Mouse (Mus musculus): ENCODE data around the gene Crb1.
"Not testable (repeated sequence)": the region's sequence is repeated elsewhere in the genome, so short reads cannot be mapped to it uniquely, and the experiment has no call there.

Gene Crb1

DNA sequence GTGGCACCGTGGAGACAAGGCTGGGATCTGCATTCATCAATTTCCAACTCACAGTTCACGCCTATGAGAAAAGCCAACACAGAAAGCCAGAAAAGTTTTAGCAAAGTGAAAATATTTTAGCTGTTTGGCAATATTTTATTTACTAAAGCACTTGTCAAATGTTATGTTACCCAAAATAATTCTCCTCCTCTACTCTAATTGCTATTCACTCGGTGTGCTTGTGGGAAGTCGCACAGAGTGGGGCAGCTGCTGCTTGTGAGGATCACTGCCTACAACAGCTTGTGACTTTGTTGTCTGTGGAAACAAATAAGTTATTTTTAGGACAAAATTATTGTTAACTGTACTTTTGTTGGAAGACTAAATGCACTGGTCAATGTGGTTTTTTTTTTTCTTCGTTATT lies 48.6 kb downstream of the Crb1 start:
- DNase-seq: no peak

DNA sequence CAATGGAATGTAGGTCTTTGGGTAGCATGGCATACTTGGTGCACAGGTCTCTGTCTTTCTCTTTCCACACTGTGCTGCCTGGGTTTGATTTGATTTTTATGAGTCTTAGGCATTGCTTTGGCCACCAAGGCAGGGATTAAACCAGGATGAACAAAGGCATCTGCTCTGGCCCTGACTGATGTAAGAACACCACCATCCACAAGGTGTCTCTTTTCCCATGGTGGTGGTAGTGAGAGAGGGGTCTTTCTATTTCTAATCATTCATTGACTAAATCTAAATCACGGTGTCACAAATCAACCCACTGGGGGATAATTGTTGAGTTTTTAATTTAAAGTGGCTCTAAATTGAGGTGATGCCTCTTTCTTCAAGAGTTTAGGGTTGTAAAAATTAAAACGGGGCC lies 51.5 kb downstream of the Crb1 start:
- no peak for DNase-seq

DNA sequence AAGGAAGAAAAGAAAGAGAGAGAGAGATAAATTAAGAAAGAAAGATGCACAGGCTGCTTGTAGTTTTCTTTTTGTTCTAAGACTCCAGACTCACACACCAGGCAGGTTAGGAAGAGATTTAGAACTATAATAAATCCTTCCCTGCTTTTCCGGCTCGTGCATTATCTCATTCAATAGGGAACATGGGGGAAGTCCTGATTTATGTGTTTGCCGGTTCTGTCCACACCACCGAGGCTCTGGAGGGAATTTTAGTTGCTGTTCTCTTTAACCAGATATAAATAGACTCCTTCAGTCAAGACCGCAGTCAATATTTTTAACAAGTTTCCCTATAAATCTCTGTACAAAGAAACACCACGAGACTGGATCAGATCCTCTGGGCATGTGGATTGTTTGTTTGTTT lies 57.1 kb downstream of the Crb1 start:
- DNase-seq: no peak

DNA sequence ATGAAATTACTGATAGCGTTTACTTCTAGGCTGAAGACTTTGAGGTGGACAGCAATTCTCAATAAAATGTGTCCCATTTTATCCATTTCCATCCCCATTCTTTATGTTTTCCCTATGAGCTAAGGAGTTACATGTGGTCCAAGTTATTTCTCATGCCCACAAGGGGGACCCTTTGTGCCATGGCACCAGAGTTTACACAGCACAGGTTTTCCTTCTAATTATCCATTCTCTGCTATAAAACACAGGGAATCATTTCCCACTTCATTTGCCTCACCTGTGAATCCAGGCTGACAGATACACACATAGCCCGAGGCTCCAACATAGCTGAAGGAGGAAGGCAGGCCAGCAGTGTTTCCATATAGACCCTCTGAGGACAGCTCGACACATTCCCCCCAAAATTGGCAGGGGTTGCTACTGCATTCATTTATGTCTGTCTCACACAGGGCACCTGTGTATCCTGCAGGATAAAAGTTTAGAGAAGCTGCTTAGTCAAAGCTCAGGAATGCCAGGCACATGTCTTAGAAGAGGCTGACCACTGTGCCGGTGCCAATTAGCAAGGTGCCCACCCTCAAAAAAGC lies 62.5 kb downstream of the Crb1 start:
- no peak for DNase-seq

DNA sequence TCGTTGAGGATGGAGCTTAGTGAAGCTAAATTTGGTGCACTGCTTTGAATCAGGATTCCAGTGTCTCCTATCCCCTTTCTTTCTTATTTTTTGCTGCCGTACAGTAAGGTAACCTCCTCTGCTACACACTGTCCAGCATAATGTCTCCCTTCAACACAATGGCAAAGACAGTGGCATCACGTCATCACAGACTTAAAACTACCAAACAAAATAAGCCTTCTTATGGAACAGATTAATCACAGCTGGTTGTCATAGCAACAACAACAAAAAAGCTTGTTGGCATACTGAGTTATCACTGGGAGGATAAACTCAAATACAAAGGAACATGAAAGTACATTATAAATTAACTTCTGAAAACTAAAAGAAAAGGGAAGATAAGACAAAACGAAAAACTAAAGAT lies 68.0 kb downstream of the Crb1 start:
- DNase-seq: no peak

DNA sequence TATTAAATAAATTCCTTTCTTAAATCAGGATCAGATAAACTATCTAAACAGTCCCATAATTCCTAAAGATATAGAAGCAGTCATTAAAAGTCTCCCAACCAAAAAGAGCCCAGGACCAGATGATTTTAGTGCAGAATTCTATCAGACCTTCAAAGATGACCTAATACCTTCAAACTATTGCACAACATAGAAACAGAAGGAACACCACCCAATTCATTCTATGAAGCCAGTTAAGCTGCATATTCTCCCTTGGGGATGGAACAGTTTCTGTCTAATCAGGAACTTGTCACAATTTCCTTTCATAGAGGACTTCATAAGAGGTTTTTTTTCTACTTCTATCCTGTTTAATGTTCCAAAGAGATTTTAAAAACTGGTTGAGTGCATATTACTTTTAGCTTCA lies 74.4 kb downstream of the Crb1 start:
- not testable (repeated sequence) for DNase-seq

DNA sequence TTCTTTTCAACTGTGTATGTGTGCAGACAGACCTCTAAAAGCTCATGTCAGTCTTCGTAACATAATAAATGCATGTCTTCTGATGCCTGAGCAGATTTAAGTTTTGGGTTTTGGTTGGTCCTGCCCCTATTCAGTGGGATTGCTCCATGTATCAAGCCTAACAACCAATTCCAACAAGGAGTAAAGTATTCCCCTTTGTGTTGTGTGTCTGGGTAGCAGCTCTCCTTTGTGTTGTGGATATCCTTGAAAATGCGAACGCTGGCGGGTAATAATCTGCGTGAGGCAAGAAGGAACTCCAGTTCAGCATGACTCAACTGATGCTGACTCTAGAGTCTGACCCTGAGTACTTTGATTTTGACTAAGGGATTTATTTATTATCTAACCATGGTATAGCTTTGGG lies 75.1 kb downstream of the Crb1 start:
- no peak for DNase-seq

DNA sequence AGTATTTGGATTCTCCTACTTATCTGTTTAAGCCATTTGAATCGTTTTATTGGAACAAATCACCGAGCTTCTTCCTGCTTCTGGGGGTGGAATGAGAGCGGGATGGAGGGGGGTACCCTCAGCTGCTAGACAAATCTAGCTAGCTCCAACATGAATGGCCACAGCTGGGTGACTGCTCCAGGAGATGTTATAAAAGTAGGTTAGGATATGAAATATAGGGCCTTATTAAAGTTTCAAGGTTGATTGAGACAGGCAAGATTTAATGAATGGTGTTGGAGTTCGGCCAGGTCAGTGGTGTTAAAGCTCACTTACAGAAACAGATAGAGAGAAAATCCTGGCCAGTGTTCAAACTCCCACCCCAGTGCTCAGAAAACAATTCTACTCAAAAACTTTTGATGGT lies 84.9 kb downstream of the Crb1 start:
- no peak for DNase-seq

DNA sequence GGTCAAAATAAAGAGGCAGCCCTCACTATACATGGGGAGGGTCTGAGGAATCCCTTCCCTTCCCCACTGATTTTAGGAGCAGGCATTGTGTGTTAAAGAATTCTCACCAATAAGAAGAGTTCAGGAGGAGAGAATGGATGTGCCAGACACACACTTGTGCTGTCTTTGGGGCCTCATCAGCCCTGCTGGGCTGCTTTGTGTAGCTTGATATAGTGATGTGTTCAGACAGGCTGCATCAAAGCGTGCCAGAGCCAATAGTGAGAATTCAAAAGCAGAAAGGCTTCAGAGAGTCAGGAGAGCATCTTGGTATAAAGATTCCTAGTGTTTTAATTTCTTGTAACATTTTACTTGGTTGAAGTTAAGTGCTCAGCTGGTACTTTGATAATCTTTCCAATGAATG lies 85.3 kb downstream of the Crb1 start:
- no peak for DNase-seq

DNA sequence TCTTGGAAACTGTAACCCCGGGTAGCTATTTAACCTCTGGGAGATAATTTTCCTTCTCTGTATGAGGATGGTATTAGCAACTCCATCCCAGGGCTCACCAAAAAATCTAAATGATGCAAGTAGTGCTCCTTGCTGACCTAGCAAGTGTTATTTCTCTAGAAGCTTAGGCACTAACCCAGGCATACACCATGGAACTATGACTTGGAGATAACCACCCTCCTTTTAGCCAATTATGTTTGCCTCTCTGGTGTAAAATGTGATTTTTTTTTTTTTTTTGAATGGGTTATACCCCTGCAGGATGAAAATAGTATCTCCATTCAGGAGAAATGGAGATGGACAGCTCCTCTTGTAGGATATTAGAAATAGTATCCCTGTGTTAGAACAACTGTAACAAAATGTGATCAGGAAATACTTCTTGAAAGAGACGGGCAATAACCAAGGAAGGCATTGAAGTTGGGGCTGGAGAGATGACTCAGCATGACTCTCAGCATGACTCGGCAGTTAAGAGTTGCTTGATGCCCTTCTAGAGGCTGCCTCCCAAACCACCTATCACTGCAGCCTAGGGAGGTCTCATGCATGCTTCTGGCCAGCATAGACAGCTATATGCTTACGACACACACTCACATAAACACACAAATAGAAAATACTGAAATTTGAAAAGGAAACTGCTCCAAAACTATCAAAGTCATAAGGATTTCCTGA lies 100.1 kb downstream of the Crb1 start:
- peak; percentile 81 for DNase-seq

DNA sequence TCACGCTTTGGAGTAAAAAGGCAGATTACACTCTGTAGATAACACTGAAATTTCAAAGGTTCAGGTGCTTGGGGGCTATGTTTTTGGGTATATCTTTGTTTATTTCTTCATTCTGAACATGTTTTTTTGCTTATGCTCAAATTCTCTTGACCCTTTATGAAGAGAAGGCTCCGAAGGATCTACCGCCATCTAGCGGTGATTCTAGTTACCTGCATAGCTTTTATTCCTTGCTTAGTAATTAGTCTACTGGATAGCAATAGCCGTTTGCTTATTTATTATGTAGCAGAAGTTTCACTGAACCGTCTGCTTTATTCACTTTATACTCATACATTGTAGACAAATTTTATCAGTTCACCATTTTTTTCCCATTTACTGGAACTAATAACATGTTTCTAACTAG lies 109.1 kb downstream of the Crb1 start:
- peak; percentile 38 for DNase-seq

DNA sequence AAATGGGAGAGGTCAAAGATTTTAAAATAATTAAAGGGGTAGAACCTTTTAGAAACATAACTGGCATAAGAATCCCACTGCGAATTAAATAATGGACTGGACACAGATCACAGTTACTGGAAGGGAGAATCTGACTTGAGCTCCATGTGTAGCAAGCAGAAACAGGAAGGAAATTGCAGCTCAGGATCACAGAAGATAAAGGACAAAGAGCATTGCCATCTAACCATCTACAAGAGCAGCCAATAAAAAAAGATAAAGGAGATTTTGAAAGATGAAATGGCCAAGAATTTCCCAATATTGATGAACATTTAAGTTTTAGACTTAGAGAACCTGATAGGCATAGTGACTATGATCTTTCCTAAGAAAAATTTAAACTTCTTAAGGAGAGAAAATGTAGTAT lies 112.7 kb downstream of the Crb1 start:
- no peak for DNase-seq

DNA sequence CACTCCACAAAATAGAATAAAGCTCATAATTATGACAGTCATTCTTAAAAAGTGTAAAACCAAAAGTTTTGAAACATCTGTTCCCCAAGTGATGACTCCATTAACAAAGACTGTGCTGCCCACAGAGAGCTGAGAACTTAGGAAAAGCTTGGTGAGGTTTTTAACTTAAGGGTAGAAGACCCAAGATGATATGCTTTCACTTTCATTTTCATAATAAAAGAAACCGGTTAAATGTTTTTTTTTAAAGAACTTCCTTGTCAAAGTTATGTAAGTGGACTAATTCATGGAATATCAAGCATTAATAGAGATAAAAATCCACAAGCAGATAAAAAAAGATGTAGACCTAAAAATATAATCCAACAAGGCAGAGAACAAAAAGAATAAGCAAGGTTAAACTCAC lies 113.7 kb downstream of the Crb1 start:
- DNase-seq: no peak

DNA sequence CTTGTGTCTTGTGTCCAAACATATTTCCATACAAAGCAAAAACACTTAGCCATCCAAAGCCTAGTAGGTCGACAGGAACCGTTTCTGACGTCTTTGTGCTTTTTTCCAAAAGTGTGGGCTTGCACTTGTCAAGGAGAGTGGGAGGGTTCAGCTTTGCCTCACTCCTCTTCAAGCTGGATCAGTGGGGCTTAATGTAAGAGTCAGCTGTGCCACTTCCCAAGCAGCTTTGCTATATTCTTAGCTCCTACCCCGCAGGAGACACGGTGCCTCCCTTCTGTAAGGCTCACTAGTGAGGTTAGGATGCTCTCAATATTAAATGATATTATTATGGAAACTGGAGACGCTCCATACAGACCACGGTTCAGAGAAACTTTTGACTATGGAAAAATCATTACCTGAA lies 121.3 kb downstream of the Crb1 start:
- DNase-seq: no peak

DNA sequence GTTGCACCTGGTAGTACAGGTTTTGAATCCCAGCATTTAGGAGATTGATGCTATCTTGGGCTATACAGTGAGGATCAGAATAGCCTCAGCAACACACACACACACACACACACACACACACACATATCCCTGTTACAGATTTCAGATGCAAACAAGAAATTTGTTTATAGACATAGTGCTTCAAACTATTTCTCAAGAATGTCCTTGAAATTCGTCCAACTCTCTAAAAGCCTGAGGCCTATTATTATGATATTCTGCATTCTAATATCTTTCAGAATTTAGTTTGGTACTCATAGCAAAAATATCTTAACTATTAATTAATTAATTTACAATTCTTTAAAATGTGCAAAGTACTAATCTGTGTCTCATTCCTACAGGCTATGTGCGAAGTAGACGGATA lies 124.9 kb downstream of the Crb1 start:
- DNase-seq: no peak

DNA sequence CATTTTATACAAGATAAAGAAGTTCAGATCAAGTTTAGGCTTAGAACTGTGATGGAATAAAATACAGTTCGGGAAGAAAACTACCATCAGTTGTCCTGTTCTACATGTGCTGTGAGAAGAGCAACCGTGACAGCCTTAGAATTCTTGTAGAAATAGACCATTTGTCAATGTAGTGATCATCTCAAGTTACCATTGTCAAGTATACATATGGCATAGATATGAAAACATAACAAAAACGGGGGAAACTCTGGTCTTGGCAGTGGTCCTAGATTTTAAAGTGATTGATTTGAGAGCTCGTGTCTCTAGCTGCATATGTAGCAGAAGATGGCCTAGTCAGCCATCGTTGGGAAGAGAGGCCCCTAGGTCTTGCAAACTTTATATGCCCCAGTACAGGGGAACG lies 127.7 kb downstream of the Crb1 start:
- DNase-seq: no peak

DNA sequence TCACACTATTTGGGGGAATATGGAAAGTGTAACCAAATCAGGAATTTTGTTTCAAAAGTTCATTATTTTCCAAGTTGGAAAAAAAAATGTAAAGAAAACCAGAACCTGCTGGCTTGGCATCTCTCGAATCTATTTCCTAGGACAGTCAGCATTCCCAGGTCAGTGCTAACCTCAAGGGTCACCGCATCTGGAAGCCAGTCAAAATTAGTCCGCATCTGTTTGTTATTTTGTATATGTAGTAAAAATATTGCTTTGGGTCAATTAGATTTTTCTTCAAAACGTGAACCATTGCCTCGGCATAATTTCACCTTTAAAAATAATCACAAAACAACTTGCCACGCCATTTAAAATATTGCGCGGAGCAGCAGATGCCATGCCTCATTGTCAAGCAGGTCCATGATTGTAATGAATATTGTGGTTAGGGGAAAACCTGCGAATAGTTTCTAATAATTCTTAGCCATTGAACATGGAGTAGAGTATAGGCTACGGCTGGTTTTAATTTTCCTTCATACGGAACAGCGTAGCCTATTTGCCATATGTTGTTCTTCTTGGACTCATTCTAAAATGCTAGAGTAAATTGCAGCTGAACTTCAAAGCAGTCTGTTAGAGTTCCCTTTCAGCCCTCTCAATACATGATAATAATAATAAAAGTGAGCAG lies 130.0 kb downstream of the Crb1 start:
- DNase-seq: no peak

DNA sequence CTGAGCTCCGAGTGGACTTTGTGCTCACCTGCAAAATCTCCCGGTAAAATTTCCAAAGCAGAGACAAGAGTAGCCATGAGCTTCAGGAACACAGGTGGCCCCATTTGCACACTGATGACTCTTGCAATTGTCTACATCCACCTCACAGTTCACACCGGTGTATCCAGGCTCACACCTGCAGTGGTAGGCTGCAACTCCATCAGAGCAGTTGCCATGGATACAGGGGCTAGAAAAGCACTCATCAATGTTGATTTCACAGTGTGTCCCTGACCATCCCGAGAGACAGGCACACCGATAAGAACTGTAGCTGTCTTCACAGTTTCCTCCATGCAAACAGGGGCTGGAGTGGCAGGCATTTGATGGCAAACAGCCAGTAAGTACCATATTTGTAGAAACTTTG lies 140.1 kb downstream of the Crb1 start:
- DNase-seq: no peak

DNA sequence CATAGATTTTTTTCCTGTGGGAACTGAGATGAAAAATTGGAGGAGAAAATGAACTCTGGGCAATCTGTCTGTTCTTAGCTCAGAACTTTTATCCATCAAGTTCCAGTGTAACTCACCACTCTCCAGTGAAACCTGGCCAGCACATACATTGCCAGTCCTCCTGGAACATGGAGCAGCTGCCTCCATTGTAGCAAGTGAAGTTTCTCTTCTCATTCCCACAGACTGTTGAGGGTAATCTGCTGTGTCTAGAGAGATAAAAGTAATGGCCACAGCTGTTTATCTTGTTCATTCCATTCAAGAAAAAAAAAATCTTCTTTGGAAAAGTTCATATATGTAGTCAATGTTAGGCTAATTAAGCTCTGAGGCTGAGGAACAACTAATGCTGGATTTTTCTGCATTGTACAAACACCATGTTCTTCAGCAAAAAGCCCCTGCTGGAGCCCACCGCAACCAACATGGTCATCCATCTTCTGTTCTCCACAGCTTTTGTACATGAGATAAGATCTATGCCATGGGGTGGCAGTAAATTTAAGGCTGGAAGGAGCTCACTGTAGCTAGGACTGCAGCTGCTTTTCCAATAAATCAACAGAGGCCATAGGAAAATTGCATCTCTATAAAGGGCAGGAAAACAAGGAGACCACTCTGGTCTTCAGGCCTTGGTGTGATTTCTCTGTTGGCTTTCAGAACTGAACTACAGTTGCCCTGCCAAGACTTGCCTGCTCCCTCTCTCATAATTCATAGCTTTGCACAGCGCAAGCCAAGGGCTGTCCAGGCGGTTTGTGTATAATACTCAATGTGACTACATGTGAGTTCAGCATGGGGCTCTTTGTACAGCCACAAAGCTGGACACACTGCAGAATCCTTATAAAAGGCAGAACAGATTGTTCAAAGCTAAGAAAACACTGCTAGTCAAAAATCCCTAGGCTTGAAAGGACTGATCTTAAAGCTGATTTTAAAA lies 142.0 kb downstream of the Crb1 start:
- no peak for DNase-seq

DNA sequence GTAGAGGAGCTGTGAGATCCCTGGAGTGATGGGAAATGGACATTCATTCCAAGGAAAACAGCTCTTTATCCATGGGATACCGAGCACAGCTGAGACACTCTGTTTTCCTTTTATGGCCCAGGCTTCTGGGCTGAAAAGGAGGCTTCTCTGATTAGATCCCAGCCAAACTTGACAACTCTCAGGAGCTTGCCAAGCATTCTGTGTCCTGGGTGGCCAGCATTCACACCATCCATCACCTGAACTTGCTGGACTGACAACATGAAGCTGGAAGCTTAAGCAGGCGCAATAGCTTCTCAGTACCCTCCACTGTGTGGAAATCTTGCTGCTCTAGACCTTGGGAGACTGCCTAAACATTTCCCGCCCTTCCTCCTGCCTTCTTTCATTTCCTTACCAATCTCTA lies 144.3 kb downstream of the Crb1 start:
- DNase-seq: no peak

DNA sequence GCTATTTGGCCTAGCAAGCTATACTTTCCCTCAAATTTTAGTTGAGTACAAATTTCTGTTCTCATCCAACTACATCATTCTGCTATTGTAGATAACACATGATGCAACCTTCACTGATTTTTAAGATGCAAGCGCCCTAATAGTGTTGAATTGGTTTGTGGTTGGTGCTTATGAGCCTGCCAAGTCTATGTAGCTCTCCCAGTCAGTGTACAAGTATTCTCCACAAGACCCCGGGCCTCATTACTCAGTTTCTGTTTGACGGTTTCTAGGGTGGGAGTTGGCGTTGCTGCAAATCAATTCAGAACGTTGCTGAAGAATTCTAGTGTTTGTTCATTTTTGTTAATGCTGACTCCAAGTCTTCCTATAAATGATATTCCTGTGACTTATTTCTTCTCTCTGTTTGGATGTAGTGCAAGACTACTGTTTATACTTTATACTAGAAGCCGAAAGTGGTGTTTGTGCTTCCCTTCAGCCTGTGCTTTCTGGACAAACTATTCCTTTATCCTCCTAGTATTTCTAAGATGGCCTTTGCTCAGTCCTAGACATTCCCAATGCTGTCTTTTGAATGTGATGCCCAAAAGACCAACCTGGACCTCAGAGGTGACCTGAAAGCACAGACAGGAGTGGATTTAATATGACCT lies 152.5 kb downstream of the Crb1 start:
- DNase-seq: no peak

DNA sequence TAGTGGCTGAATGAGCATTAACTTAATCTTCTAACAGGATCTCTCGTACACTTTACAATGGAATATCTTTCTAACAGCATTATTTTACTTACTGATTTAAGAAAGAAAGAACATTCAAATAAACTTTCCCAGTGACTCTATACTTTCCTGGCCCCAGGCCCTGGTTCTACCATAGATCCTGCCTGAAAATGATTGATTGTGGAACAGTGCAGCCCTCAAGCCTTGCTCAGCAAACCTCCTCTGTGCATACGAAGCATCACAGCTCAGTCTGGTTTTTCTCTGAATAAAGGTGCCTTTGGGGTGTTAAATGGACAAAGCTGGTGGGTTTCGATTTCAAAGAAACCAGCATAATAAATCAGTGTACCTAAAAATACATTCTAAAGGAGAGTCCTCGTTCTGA lies 153.1 kb downstream of the Crb1 start:
- no peak for DNase-seq

DNA sequence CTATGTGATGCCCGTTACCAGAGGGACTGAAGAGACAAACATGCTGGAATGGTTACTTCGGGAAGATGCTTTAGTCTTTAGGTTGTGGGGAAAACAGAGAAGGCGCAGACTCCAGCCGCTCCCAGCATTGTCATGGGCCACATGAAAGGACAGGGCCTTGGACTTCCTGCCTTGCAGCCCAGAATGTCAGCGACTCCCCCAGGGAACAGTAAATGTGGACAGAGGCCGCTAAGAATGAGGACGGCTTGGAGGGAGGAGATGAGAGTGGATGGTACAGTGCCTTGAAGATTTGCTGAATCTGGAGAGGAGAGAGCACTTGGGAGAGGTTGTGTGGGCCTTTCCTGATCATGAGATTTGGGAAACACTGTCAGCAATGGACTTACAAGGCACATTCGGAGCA lies 161.6 kb downstream of the Crb1 start:
- DNase-seq: no peak
